Mouse (Mus musculus): ENCODE measurements around the gene Zfp46.

The Zfp46 gene

DNA sequence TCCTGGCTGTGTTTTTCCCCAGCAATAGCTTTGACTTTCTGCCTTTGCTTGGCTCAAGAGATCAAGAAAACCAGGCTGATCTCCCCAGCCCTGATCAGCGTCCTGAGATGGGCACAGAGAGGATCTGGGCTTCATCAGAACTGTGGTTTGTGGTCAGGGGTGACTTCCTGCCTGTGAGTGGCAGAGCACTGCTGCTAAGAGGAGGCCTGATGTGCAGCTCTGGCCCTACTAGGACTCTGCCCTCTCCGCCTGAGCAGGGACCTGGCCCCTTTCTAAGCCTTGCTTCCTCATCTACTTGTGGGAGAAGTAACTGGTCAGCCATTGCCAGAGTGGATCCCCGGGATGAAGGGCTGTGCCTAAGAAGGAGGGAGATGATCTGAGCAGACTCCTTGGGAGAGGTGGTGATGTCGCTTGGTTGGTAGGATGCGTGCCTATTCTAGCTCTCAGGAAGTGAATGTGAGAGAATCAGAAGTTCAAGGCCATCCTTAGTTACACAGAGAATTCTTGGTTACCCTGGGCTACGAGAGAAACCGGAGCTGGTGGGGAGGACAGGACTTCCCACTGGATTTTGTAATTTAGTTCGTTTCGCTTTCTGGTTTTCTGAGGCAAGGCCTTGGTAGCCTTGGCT lies 17.7 kb upstream of the Zfp46 start:
- in situ Hi-C loops (cut with MseI, MboI) = no loop called here

DNA sequence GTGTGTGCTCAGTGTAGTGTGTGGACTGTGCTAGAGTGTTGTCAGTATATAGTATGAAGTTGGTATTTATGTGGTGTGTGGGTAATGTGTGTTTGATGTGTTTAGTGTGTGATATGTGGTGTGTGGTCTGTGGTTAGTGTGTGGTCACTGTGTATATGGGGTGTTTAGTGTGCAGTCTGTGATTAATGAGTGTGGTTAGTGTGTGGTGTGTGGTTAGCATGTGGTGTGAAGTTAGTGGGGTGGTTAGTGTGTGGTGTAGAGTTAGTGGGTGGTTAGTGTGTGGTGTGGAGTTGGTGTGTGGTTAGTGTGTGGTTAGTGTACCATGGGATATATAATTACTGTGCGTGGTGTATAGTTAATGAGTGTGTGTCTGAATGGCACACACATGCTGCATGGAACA lies 15.6 kb upstream of the Zfp46 start:
- in situ Hi-C loops (cut with MseI, MboI) = no loop called here

DNA sequence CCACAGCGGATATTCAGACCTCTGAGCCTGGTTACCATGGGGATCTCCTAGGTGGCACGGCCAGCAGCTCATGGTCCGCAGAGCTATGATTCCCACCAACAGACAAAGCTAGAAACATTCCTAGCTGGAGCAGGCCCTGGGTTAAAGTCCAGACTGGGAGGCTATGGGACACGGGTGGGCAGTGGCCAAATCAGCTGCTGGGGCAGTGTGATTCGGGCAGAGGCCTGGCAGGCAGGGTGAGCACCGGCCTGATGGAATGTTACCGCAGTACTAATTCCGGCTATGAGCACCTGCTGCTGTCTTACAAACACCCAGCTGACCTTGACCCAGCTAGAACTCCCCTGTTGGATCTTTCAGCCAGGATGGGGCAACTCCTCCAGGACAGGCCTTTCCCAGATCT lies 13.8 kb upstream of the Zfp46 start:
- in situ Hi-C loops (cut with MseI, MboI) = no loop called here

DNA sequence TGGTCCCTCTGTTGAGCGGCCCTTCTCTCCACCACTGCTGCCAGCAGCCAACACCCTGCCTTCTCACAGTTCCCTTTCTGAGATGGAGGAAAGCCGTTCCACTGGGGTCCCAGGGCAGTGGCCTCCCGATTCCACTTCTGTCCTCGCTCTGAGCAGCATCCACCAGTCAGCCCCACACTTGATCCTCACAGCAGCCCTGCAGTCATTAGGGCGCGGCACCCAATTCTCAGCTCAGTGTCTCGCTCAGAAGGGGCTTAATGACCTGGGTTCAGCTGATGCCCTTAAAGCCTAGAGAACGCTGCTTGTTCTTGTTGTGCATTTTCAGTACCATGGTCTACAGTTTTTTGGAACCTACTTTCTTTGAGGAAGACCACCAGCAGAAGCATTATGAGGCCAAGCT lies 3.4 kb upstream of the Zfp46 start:
- in situ Hi-C loops (cut with MseI, MboI) = no loop called here

DNA sequence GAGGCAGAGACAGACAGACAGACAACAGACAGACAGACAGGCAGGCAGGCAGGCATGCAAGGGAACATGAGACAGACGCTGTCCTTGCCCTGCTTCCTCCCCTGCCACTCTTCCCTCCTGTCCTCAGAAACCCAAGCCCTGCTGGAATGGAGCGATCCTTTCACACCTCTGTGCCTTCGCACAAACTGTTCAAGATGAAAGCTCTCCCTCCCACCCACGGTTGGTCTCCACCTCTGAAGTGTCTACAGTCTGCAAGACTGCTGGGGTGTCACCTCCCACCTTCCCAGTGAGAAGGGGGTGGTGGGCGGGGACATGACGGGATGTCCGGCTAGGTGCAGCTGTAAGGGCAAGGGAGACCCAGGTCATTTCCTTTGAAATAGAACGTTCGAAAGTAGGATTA lies 2.9 kb upstream of the Zfp46 start:
- in situ Hi-C loops (cut with MseI, MboI) = no loop called here

DNA sequence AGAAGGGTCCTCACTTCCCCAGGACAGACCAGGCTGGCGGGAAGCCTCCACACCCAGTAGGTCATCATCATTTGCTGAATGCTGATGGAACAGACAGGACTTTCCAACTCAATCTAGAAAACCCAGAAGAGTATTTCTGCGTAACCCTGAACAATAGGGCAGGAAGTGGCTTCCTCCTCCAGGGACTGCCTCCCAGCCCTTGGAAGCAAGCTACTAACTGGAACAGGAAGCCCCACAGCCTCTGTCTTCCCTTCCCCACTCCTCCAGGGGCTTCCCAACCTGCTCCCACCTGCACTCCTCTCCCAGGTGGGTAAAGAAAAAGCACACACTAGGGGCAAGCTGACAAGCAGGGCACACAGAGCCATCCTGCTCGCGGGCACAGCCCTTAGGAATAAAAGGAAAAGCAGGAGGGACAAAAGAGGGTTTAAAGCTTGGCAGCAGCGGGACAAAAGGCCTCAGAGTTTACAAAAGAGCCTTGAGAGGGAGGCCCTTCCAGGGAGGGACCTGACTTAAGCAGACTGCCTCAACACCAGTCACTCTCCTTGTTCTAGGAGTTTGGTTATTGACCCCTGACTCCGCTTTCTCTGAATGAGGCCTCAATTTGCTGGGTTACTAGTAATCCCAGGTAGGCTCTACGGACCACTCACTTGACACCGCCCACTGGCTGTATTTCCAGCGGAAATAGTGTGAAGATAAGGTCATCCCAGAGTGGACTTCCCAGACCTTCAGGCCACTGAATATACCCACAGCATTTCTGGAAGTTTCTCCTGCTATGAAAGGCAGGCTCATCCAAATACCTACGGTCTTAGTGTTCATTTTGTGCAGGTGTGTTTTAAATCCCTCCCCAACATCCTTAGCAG lies 1.6 kb upstream of the Zfp46 start:
- in situ Hi-C loops (cut with MseI, MboI) = no loop called here

DNA sequence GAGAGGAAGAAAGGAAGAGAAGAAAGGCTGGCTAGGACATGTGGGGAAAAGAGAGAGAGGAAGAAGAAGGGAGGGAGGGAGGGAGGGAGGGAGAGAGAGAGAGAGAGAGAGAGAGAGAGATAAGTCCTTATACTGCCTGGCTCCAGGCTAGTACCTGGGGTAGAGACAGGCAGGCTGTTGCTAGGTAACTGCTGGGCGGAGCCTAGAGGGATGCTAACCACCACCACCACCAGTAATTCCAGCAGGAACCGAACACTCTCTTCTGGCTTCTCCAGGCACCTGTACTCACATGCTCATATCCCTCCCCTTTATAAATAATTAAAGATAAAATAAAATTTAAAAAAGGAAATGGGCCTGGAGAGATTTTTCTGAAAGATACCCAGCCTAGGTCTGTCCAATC lies 700 bp upstream of the Zfp46 start:
- in situ Hi-C loops (cut with MseI, MboI) = no loop called here

DNA sequence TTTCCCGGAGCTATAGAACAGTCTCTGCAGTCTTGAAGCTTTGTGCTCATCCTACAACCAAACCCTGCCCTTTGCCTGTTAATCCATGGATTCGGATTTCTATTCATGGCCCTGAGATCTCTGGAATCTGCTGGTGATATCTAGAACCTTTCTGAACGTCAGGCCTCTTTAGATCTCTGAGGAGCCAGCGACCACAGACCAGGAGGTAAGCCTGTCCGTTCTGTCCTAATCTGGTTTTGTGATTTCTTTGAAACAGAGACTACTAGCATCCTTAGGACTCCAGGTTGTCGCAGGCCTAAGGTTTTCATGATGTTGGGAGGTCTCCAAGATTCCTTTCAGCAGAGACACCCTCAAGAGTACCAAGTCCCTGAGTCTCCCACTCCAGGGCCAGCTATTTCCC lies 408 bp downstream of the Zfp46 start:
- in situ Hi-C loops (cut with MseI, MboI) = no loop called here

DNA sequence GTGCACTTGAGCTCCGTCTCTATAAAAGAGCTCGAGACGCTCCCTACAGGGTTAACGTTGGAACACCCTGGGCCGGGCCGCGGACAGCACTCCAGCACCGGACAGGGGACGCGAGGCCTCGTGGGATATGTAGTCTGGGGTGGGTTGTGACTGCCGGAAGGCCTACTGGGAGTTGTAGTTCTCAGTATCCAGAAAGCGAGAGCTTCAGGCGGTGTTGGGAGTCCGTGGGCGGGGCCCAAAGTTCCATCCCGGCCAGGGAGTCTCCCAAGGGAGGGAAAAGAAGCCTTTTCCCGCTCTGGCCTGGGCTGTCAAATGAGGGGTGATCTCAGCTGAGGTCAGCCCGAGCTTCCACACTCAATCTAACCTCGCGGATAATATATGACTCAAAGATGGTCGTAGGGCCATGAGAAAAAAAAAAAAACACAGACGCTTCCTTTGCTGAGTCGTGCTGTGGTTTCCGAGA lies 896 bp downstream of the Zfp46 start:
- in situ Hi-C loops (cut with MseI, MboI) = no loop called here

DNA sequence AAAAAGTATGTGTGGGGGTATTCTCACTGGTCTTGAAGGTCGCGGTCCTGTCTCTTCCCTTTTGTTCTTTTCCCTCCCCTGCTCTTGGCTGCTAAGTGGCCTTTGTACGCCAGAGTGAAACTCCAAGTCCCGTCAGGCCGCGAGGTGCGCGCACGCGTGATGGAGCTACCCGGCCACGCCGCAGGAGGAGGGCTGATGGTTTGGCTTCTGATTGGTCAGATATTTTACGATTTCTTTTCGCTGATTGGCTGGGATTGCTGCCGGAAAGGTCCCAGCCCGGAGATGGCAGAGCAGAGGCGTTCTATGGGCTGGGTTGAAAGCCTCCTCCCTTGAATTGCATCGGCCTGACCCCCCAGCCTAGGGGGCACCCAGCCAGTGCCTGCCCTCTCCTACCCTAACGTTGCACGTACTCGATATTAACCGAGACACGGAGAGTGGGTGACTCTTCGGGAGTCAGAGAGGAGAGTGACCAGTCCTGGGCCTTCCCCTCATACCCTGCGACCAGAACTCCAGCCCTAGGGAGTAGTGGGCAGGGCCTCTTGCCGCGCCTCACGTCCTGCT lies 1.4 kb downstream of the Zfp46 start:
- in situ Hi-C loops (cut with MseI, MboI) = no loop called here

DNA sequence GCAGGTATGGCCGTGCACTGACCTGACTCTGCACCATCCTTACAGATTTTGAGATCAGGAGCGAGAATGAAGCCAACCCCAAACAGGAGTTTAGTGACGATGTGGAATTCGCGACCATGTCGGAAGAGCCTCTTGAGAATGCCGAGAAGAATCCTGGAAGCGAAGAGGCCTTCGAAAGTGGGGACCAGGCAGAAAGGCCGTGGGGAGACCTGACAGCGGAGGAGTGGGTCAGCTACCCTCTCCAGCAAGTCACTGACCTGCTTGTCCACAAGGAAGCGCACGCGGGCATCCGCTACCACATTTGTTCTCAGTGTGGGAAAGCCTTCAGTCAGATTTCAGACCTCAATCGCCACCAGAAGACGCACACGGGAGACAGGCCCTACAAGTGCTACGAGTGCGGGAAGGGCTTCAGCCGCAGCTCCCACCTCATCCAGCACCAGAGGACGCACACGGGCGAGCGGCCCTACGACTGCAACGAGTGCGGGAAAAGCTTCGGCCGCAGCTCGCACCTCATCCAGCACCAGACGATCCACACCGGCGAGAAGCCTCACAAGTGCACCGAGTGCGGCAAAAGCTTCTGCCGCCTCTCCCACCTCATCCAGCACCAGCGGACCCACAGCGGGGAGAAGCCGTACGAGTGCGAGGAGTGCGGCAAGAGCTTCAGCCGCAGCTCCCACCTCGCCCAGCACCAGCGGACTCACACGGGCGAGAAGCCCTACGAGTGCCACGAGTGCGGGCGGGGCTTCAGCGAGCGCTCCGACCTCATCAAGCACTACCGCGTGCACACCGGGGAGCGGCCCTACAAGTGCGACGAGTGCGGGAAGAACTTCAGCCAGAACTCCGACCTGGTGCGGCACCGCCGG lies 5.7 kb downstream of the Zfp46 start:
- in situ Hi-C loops (cut with MseI, MboI) = no loop called here

DNA sequence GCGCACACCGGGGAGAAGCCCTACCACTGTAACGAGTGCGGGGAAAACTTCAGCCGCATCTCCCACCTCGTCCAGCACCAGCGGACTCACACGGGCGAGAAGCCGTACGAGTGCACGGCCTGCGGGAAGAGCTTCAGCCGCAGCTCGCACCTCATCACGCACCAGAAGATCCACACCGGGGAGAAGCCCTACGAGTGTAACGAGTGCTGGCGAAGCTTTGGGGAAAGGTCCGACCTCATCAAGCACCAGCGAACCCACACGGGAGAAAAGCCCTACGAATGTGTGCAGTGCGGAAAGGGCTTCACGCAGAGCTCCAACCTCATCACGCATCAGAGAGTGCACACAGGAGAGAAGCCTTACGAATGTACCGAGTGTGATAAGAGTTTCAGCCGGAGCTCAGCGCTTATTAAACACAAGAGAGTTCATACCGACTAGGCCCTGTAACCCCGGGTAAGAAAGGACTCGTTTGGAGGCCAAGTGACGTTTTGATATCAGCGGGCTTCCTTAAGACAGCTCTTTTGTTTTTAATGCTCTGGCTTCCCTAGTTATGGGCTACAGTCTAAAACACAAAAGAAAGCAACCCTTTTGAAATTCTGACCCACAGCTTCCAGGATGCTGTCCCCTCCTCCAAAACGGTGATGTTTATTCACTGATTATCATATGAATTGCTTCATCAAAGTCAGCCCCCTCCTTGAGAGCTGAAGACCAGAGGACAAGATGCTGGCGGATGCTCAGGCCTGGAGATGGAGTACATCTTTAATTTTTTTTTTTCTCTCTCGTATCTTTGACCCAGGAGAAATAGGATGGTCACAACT lies 6.5 kb downstream of the Zfp46 start:
- in situ Hi-C loops (cut with MseI, MboI) = no loop called here

DNA sequence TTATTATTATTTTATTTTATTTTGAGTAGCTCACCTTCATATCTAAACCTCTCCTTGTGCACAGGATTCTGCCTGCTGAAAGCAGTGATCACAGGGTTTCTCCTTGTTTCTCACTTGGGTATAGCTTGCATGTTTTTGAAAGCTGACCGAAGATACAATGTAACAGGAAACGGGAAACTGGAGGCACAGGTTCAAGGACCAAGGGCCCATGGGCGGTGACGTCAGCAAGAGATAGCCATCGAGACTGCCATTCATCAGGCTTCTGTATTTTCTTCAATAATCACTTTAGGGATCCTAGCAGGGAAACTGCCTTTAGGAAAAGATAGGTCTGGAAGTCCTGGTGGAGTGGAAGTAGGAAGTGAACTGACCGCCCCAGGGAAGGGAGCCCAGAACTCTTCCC lies 7.2 kb downstream of the Zfp46 start:
- in situ Hi-C loops (cut with MseI, MboI) = no loop called here

DNA sequence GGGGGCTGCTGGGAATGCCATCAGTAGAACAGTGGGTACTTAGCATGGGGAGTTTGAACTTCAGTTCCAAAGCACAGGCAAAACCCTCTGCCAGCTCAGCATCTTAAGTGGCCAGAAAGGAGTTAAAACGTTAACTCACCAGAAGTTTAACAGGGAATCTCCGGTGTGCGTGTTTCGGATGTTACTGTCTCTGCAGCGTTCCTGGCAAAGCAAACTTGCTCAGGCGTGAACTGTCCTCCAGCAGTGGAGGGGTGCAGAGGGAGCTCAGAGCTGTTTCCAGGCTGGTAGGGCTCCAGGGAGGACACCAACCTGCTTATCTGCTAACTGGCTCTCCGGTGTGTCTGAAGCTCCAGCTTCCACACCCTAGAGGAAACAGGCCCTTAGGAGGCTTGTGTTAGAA lies 11.5 kb downstream of the Zfp46 start:
- in situ Hi-C loops (cut with MseI, MboI) = no loop called here

DNA sequence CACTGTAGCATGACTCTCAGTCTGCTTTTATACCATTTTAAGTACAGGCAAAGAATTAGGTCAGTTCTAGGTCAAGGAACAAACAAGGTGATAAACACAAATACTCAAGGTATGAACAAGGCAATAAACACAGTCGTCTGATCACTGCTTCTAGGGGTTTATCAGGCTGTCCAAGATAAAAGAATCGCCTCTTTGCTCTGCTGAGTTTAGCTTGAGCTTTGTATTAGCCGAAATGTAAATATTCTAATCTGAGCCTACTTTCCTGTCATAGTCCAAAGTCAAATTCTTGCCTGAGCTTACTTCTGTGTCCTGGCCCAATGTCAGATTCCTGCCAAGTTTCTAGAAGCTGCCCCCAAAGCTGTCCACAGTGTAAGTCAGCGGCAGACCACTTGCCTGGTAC lies 18.0 kb downstream of the Zfp46 start:
- in situ Hi-C loops (cut with MseI, MboI) = no loop called here

DNA sequence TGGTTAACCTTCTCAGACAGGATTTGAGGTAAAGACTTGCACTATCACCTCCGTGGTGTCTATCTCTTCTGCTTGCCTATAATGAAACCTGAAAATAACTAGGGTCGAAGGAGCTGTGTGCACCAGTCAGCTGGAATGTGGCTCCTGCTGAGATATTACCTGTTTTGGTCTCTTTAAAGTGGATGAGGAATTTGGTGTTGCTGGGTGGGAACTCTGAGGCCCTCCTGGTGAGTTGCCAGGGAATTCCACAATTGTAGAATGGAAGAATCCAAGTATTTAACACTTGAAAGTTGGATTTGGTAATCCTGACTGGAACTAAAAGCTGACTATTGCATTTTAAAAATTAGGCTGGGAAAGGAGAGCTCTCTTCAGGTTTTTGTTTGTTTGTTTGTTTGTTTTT lies 19.7 kb downstream of the Zfp46 start:
- in situ Hi-C loops (cut with MseI, MboI) = no loop called here

DNA sequence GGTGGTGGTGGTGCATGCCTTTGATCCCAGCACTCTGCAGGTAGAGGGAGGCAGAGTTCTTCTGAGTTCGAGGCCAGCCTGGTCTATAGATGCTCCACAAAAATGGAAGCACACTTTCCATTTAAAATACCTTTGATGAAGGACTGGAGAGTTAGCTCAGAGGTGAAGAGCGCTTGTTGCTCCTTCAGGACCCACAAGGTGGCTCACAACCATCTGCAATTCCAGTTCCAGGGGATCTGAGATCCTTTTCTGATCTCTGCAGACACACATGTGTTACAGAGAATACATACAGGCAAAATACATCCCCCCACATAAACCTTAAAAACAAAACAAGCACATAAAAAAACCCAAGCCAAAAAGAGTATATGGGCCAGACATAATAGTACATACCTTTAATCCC lies 23.9 kb downstream of the Zfp46 start:
- in situ Hi-C loops (cut with MseI, MboI) = no loop called here

DNA sequence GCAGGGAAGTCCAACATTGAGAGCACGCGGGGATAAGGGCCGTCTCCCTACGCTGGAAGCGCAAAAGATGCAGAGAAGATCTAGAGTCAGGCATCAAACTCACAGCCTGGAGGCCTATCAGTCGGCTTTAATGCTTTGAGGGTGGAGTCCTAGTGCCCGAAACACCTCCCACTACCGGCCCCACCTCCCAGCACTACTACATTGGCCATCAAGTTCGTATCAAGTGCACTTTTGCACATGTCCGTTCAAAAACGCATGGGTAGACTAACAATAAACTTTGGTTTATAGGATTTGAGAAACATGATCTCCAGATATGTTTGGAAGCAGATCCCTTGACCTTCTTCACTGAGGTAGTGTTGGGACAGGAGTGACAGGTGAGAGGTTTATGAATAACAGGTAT lies 25.3 kb downstream of the Zfp46 start:
- in situ Hi-C loops (cut with MseI, MboI) = no loop called here

DNA sequence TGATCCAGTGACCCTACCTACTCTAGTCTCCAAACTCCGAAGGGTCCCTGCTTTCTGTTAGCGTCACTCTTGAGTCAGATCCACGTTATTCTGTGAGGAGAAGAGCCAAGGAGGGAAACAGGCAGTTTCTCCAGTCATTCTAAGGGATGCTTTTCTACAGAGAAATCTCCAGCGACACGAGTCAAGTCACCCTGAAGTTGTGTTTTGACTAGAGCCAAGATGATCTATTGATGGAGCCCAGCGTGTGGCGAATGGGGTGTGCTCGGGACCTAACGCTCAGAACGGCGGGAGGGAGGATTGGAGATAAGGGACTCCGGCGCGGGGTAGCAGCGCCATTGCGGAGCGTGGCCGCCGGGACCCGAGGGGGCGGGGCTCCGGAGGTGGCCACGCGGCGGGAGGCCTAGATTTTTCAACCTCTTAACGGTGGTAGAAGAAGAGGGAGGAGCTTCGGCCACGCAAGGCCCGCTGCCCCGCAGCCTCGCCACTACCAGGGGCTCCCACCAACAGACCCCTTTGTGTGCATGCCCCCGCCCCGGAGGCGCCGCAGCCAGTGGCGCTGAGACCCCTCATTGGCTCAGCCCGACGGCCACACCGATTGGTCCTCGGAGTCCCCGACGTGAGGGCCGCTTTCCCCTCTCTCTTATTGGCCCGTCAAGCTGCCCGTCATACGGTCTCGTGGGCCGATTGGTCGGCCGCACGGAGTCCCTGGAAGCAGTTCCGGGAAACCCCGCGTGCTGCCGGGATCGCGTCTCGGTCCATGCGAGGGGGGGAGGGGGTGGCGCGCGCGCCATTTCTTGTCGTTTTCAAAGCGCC lies 26.0 kb downstream of the Zfp46 start, which contains the start of gene Hnrnpr:
Hnrnpr (plus strand) TSS at position 714 of the 813 bp plus-strand sequence.
- in situ Hi-C loops (cut with MseI, MboI) = no loop called here

Data from mouse trophoblast stem cell (cell line).